Mouse (Mus musculus) liver, embryonic 15.5 days (tissue): ENCODE data around the gene Ola1. TPM values are rescaled to one million over a fixed set of nuclear protein-coding genes. Genes with fewer than 3 reads are reported as not detected.

ENCODE experiments used
- ATAC-seq: fragments of 200-750 bp; cut with Nextera tagmentation; 2 replicates; pipeline ENCODE4 v1.8.0; 2017; ENCODE audit warnings: moderate number of reproducible peaks, mild to moderate bottlenecking, moderate library complexity; ENCODE audit not compliant: insufficient read depth
- H3K27ac ChIP-seq: fragments of 300-500 bp; sonication (generic); replicated peaks from 2 replicates; pipeline ENCODE4 v1.5.1; 2015; ENCODE audit warnings: mild to moderate bottlenecking, inconsistent platforms
- H3K27me3 ChIP-seq: fragments of 300-500 bp; sonication (generic); 2 replicates; pipeline ENCODE4 v1.6.1; 2015; ENCODE audit warnings: mild to moderate bottlenecking, inconsistent platforms
- H3K36me3 ChIP-seq: fragments of 300-500 bp; sonication (generic); replicated peaks from 2 replicates; pipeline ENCODE4 v1.6.1; 2015; ENCODE audit warnings: moderate library complexity, mild to moderate bottlenecking, inconsistent platforms
- H3K4me1 ChIP-seq: fragments of 300-500 bp; sonication (generic); replicated peaks from 2 replicates; pipeline ENCODE4 v1.6.1; 2015; ENCODE audit warnings: inconsistent platforms
- H3K4me2 ChIP-seq: fragments of 300-500 bp; sonication (generic); 2 replicates; pipeline ENCODE4 v1.6.1; 2015; ENCODE audit warnings: moderate library complexity, mild to moderate bottlenecking, inconsistent platforms
- H3K4me3 ChIP-seq: fragments of 300-500 bp; sonication (generic); replicated peaks from 2 replicates; pipeline ENCODE4 v1.5.1; 2015; ENCODE audit warnings: mild to moderate bottlenecking, inconsistent platforms
- H3K9ac ChIP-seq: fragments of 300-500 bp; sonication (generic); 2 replicates; pipeline ENCODE4 v1.6.1; 2015; ENCODE audit warnings: moderate library complexity, mild to moderate bottlenecking, inconsistent platforms
- H3K9me3 ChIP-seq: fragments of 300-500 bp; sonication (generic); replicated peaks from 2 replicates; pipeline ENCODE4 v1.6.1; 2016; ENCODE audit warnings: inconsistent platforms
- WGBS: fragments of 180-500 bp; shearing (Covaris S2); methylation state at CpG from one replicate; pipeline ENCODE4 v1.1.7; 2015; ENCODE audit warnings: mixed read lengths; ENCODE audit not compliant: insufficient replicate concordance; 5-methylcytosine and 5-hydroxymethylcytosine counted together
- polyA plus RNA-seq: library from polyadenylated mRNA; unstranded; fragments of >200 nt; fragmentation: Nextera tagmentation; extraction: Ambion mirVana; gene quantifications from 2 replicates; pipeline ENCODE4 v1.2.1, GENCODE M21; 2015

Ola1 gene
- polyA plus RNA-seq, 1 experiment from 2014 or later = 41.7 TPM

- no peaks in the 10 kb centered on the region for H3K36me3 ChIP-seq
- H3K27me3 ChIP-seq = no peaks in the 10 kb centered on the region
- no peak overlapping the region for H3K4me3 ChIP-seq
- no peak overlapping the region for H3K9ac ChIP-seq
- H3K4me1 ChIP-seq = peaks cover 15% of the 10 kb centered on the region
- H3K4me2 ChIP-seq = no peak overlapping the region
- H3K9me3 ChIP-seq = no peaks in the 10 kb centered on the region; the same call in 1 of the 2 replicates
- 63% methylated on average over 4 of the region's 4 CpGs for WGBS
- no peak overlapping the region for H3K27ac ChIP-seq
- ATAC-seq = no peak
Observed at GRCm38 (mm10) chr2:73049977-73050376, 168.7 kb downstream of the Ola1 start.

- Histone ChIP-seq H3K27me3 (peaks cover 3% of the 10 kb centered on the region; the same call in 1 of the 2 replicates), H3K4me1 (peaks cover 11% of the 10 kb centered on the region), H3K9me3 (no peaks in the 10 kb centered on the region; the same call in 1 of the 2 replicates), H3K4me2 (no peak overlapping the region), H3K36me3 (no peaks in the 10 kb centered on the region), H3K27ac (no peak overlapping the region), H3K4me3 (no peak overlapping the region), H3K9ac (no peak overlapping the region)
- 59% methylated on average over 6 of the region's 6 CpGs for WGBS
- ATAC-seq = no peak
Observed at GRCm38 (mm10) chr2:73049001-73049684, 169.6 kb downstream of the Ola1 start.

- H3K4me1 ChIP-seq = peaks cover 11% of the 10 kb centered on the region
- H3K36me3 ChIP-seq = no peaks in the 10 kb centered on the region
- no peak overlapping the region for H3K4me3 ChIP-seq
- no peaks in the 10 kb centered on the region for H3K9me3 ChIP-seq
- H3K27me3 ChIP-seq = peaks cover 6% of the 10 kb centered on the region; the same call in 1 of the 2 replicates
- H3K27ac ChIP-seq = 0 out of 2 replicates have a peak overlapping the region, but pooled peaks have one; percentile 11
- no peak overlapping the region for H3K4me2 ChIP-seq
- 66% methylated on average over 24 of the region's 24 CpGs for WGBS
- peak; percentile 47; the same call in 1 of the 2 replicates for ATAC-seq
- H3K9ac ChIP-seq = no peak overlapping the region
Observed at GRCm38 (mm10) chr2:73047061-73047741, 171.5 kb downstream of the Ola1 start.

- ATAC-seq = no peak
- Histone ChIP-seq H3K27ac (no peak overlapping the region), H3K4me1 (peaks cover 11% of the 10 kb centered on the region), H3K4me3 (no peak overlapping the region), H3K4me2 (no peak overlapping the region), H3K27me3 (peaks cover 9% of the 10 kb centered on the region; the same call in 1 of the 2 replicates), H3K36me3 (no peaks in the 10 kb centered on the region), H3K9ac (no peak overlapping the region), H3K9me3 (no peaks in the 10 kb centered on the region)
- 66% methylated on average over 10 of the region's 10 CpGs for WGBS
Observed at GRCm38 (mm10) chr2:73046576-73046975, 172.1 kb downstream of the Ola1 start.

- Histone ChIP-seq H3K27me3 (peaks cover 9% of the 10 kb centered on the region; the same call in 1 of the 2 replicates), H3K9me3 (no peaks in the 10 kb centered on the region), H3K4me1 (peaks cover 11% of the 10 kb centered on the region), H3K36me3 (no peaks in the 10 kb centered on the region), H3K4me2 (no peak overlapping the region), H3K27ac (no peak overlapping the region), H3K4me3 (no peak overlapping the region), H3K9ac (no peak overlapping the region)
- 58% methylated on average over 5 of the region's 5 CpGs for WGBS
- ATAC-seq = no peak
Observed at GRCm38 (mm10) chr2:73045505-73045904, 173.2 kb downstream of the Ola1 start.

Other genes with a start within 250 kb of the Ola1 start
- 33.3 and 33.6 TPM in 2 replicates for gene Sp3, start 238.5 kb downstream of the Ola1 start, polyA plus RNA-seq
- gene Gm11084, start 232.2 kb downstream of the Ola1 start, polyA plus RNA-seq = not detected in 2 replicates
- gene Sp9, start 53.0 kb upstream of the Ola1 start, polyA plus RNA-seq = not detected in 2 replicates
- 27.9 and 28.5 TPM in 2 replicates for gene Scrn3, start 93.7 kb upstream of the Ola1 start, polyA plus RNA-seq
- 14.1 and 17.4 TPM in 2 replicates for gene Cir1, start 93.8 kb upstream of the Ola1 start, polyA plus RNA-seq
- gene Gpr155, start 167.6 kb upstream of the Ola1 start, polyA plus RNA-seq = 6.4 and 7.3 TPM in 2 replicates